ENCODE assay signal across 9 mouse cellular contexts in genomic region chr6:100421706-100422578, GRCm38 (mm10).
DNase-seq lines count a peak whose midpoint lies in the region; ATAC-seq lines count a peak whose summit lies in the region.
"Had no signal": no experiment of that assay in that cellular context is flagged by ENCODE, and none has a peak within 500 bp of the region (broad histone marks: within the 10 kb centered on the region; RNA-seq: fewer than 3 reads in every experiment).

No protein-coding gene starts in this region.

- H3K27ac ChIP-seq in hindbrain, embryonic 14.5 days: no peak overlapping the region

- peaks cover 15% of the 10 kb centered on the region for H3K4me1 ChIP-seq in hindbrain, embryonic 14.5 days (replicated peaks; ENCODE audit: control insufficient read depth, insufficient read depth, low read length)

- peaks cover 10% of the 10 kb centered on the region for H3K27me3 ChIP-seq in hindbrain, embryonic 14.5 days (ENCODE audit: control insufficient read depth, insufficient read depth, low read length)

- no peak overlapping the region for H3K9ac ChIP-seq in hindbrain, embryonic 14.5 days

- no peaks in the 10 kb centered on the region for H3K9me3 ChIP-seq in hindbrain, embryonic 14.5 days (ENCODE audit: control insufficient read depth, low read length)

- ATAC-seq in hindbrain, embryonic 14.5 days (ENCODE audit: low FRiP score): no peak

- no peaks in the 10 kb centered on the region for H3K36me3 ChIP-seq in hindbrain, embryonic 14.5 days (replicated peaks; ENCODE audit: control insufficient read depth, insufficient read depth)

- H3K4me3 ChIP-seq in hindbrain, embryonic 14.5 days (replicated peaks; ENCODE audit: low read length): no peak overlapping the region
- H3K4me3 ChIP-seq: myocyte had no signal

- 7% methylated on average over 24 of the region's 24 CpGs for WGBS in hindbrain, embryonic 14.5 days

- H3K4me2 ChIP-seq in hindbrain, embryonic 14.5 days (replicated peaks): peak overlapping the region; percentile 12; the same call in 1 of the 2 replicates

- DNase-seq in R1 (ENCODE audit: low read depth, low spot score): peak; percentile 99
- peak; percentile 82 for DNase-seq in embryo, embryonic 11 days
- DNase-seq in hindbrain, embryonic 14.5 days (ENCODE audit: low spot score): no peak
- peak; percentile 65 for DNase-seq in neural tube, embryonic 10.5 days (ENCODE audit: extremely low spot score, low spot score)
- no peak for DNase-seq in B cell, adult 2 months
- no peak for DNase-seq in layer of hippocampus, postnatal 10 days (ENCODE audit: low spot score in 2 of 2)
- no peak for DNase-seq in kidney, adult 11 months
- DNase-seq: thymus, postnatal 36 days had no signal

Comparison
In these comparisons a context has a peak if more than half of its experiments do, and no peak if none do; other contexts are left out.
1. DNase-seq: peak in R1 (single experiment), embryo, embryonic 11 days (single experiment) and neural tube, embryonic 10.5 days (single experiment); none in hindbrain, embryonic 14.5 days (single experiment), B cell, adult 2 months (0 of 2), layer of hippocampus, postnatal 10 days (0 of 2) and kidney, adult 11 months (single experiment).